Mouse (Mus musculus) small intestine, adult 2 months (tissue): ENCODE measurements around the gene Prkci. TPM values are rescaled to one million over a fixed set of nuclear protein-coding genes. Genes with fewer than 3 reads are reported as not detected.
A peak's percentile ranks its signal among the peaks of the same experiment; 100 is the strongest.

ENCODE experiments used
- H3K27ac ChIP-seq: fragments of 200-500 bp; 2 replicates; pipeline ENCODE4 v1.5.1; 2012; ENCODE audit warnings: low read depth, low read length, control low read depth, inconsistent platforms; ENCODE audit not compliant: insufficient read depth
- H3K27me3 ChIP-seq: fragments of 200-500 bp; 2 replicates; pipeline ENCODE4 v1.6.1; 2012; ENCODE audit warnings: mild to moderate bottlenecking, moderate library complexity, low read length, inconsistent platforms; ENCODE audit not compliant: control insufficient read depth, insufficient read depth
- H3K36me3 ChIP-seq: fragments of 200-500 bp; 2 replicates; pipeline ENCODE4 v1.6.1; 2012; ENCODE audit warnings: mild to moderate bottlenecking, low read length, control low read depth, inconsistent platforms; ENCODE audit not compliant: control insufficient read depth, insufficient read depth
- H3K4me1 ChIP-seq: fragments of 200-500 bp; 2 replicates; pipeline ENCODE4 v1.6.1; 2012; ENCODE audit warnings: low read length, inconsistent platforms, mixed read lengths; ENCODE audit not compliant: control insufficient read depth, insufficient read depth, insufficient read length
- H3K4me3 ChIP-seq: fragments of 200-500 bp; 2 replicates; pipeline ENCODE4 v1.5.1; 2012; ENCODE audit warnings: low read depth, mild to moderate bottlenecking, control low read depth, inconsistent platforms, low read length, moderate library complexity
- CTCF ChIP-seq: fragments of 200-500 bp; IDR thresholded peaks from 2 replicates; pipeline ENCODE4 v1.5.1; 2012; ENCODE audit warnings: low read depth, mild to moderate bottlenecking, control low read depth, inconsistent platforms, low read length, moderate library complexity, mixed read lengths; ENCODE audit not compliant: insufficient replicate concordance, insufficient read length; ENCODE audit errors: extremely low read depth
- POLR2A ChIP-seq: fragments of 200-500 bp; IDR thresholded peaks from 2 replicates; pipeline ENCODE4 v1.6.1; 2012; ENCODE audit warnings: low read depth, mild to moderate bottlenecking, control low read depth, inconsistent platforms, low read length, moderate library complexity
- WGBS: fragments of 180-500 bp; shearing (Covaris S2); methylation state at CpG from one replicate; pipeline ENCODE4 v1.1.7; 2018; 5-methylcytosine and 5-hydroxymethylcytosine counted together
- polyA plus RNA-seq: library from polyadenylated mRNA; depleted of rRNA; stranded (reverse); fragments of >200 nt; gene quantifications from 2 replicates; pipeline ENCODE4 v1.2.3, GENCODE M21; 2012

The Prkci gene
- polyA plus RNA-seq, 1 experiment, result 7.0 TPM

DNA sequence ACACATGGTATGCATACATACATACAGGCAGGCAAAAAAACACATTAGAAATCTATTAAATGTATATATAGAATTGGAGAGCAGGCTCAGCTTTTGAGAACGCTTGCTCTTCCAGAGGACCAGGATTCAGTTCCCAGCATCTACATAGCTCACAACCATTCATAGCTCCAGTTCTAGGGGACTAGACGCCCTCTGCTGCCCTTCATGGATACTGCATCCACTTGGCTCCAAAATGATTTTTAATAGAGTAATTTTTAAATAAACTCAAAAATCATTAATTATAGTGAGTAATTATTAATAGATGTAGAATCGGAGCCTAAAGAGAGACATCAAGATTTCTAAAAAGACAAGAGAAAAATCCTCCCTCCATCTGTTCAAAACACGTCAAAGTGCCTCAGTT, 32.4 kb upstream of the Prkci start:
- Histone ChIP-seq H3K4me1 (peaks cover 6% of the 10 kb centered on the region; the same call in 1 of the 2 replicates), H3K27ac (no peak overlapping the region), H3K4me3 (no peak overlapping the region), H3K36me3 (peaks cover 52% of the 10 kb centered on the region), H3K27me3 (no peaks in the 10 kb centered on the region)
- TF ChIP-seq POLR2A, result no peak
- TF ChIP-seq CTCF, result no peak
- 94% methylated on average over 4 of the region's 4 CpGs for WGBS

- Histone ChIP-seq H3K27me3 (no peaks in the 10 kb centered on the region), H3K4me3 (no peak overlapping the region), H3K36me3 (peaks cover 43% of the 10 kb centered on the region), H3K4me1 (peaks cover 6% of the 10 kb centered on the region; the same call in 1 of the 2 replicates), H3K27ac (no peak overlapping the region)
- 78% methylated on average over 3 of the region's 3 CpGs for WGBS
- TF ChIP-seq CTCF (no peak), POLR2A (no peak)
Observed at GRCm38 (mm10) chr3:30964216-30964615, 31.3 kb upstream of the Prkci start.

DNA sequence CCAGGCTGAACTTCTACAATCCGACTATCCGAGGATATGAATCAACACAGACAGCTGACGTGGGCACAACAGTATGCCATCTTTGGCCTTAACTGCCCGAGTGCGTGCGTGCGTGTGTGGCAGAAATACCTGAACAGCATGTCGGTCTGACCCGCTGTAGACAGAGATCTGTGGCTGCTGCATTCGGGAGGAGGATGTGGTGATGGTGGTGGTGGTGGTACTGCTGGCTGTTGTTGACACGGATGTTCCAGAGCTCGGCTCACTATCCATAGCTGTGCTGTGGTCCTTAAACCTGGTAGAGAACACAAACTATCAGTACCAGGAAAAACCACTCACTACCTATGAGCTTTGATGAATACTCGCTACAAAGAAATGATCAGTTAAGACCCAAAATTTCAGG, 29.9 kb upstream of the Prkci start:
- Histone ChIP-seq H3K36me3 (peaks cover 32% of the 10 kb centered on the region), H3K4me1 (0 out of 2 replicates have a peak, but pooled peaks cover 3% of the 10 kb centered on the region), H3K4me3 (no peak overlapping the region), H3K27ac (no peak overlapping the region), H3K27me3 (no peaks in the 10 kb centered on the region)
- 84% methylated on average over 13 of the region's 13 CpGs for whole genome bisulfite sequencing
- TF ChIP-seq CTCF, result no peak
- TF ChIP-seq POLR2A, result no peak

DNA sequence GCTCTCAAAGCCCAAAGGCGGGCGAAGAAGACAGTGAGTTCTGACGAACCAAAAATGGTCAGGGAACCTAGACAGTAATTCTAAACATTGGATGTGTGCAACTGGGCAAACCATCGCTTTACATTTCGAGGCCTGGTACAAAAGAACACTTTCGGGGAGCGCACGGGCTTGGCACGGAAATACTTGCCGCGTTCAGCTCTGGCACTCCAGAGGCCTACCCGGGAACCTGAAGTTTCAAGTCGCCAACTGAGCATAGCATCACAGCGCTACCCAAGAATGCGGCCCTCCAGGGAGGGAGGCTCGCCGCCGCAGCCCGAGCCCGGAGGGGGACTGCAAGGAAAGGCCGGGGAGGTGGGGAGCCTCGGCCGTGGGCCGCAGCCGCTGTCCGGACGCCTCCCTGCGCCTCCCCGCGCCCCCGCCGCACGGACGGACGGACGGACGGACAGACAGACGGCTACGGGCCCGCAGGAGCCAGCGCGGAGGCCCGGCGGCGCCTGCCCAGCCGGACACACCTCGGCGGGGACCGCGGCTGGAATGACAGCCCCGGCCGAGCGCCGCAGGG, 26.9 kb upstream of the Prkci start:
- Histone ChIP-seq H3K4me1 (0 out of 2 replicates have a peak, but pooled peaks cover 3% of the 10 kb centered on the region), H3K4me3 (peak overlapping the region; percentile 98), H3K27me3 (no peaks in the 10 kb centered on the region), H3K36me3 (peaks cover 13% of the 10 kb centered on the region), H3K27ac (peak overlapping the region; percentile 55)
- TF ChIP-seq CTCF (no peak), POLR2A (no peak)
- WGBS, result under 1% methylated on average over 54 of the region's 54 CpGs

- peak within 1 kb of the TSS; percentile 55 for H3K27ac ChIP-seq
- peaks cover 10% of the 10 kb centered on the region for H3K36me3 ChIP-seq
- TF ChIP-seq POLR2A (peak; percentile 65), CTCF (no peak)
- H3K27me3 ChIP-seq, result no peaks in the 10 kb centered on the region
- H3K4me1 ChIP-seq, result 0 out of 2 replicates have a peak, but pooled peaks cover 3% of the 10 kb centered on the region
- WGBS, result 1% methylated on average over 34 of the region's 34 CpGs
- H3K4me3 ChIP-seq, result peak within 1 kb of the TSS; percentile 98
Observed at GRCm38 (mm10) chr3:30969104-30969581, 26.4 kb upstream of the Prkci start, which contains the start of gene Phc3. Gene Phc3, minus strand, starts transcription at chr3:30969415.

- Histone ChIP-seq H3K27me3 (no peaks in the 10 kb centered on the region), H3K27ac (no peak overlapping the region), H3K4me1 (peaks cover 5% of the 10 kb centered on the region; the same call in 1 of the 2 replicates), H3K4me3 (no peak overlapping the region), H3K36me3 (no peaks in the 10 kb centered on the region)
- WGBS, result 45% methylated on average over 9 of the region's 9 CpGs
- TF ChIP-seq POLR2A (no peak), CTCF (peak; percentile 80; the same call in 1 of the 2 replicates)
Observed at GRCm38 (mm10) chr3:30975102-30975754, 20.3 kb upstream of the Prkci start.

DNA sequence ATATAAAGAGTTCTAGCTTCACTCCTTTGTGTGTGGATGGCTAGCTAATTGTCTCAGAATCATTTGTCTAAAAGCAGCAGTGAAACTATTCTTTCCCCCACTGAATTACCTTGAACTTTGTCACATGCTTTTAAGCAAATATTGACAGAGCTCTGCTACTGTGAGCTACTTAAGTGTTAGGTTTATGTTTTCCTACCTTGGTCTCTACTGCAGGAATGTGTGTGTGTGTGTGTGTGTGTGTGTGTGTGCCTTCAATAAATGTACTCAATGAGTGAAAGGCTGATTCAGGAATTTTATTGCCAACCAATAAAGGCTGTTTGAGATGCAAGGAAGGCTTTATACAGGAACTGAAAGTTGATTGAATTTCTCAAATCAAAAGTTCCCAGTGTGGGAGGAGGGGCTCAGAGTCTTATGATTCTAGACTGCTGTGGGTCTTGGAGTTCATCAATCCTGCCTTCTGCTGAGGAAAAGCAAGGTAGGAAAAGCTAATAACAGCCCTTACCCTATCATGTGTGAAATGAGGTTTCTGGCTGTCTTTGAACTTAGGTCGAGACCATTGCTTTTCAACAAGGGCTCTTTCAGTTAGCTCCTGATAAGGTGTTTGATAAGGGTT, 18.4 kb upstream of the Prkci start:
- no peaks in the 10 kb centered on the region for H3K27me3 ChIP-seq
- H3K36me3 ChIP-seq, result no peaks in the 10 kb centered on the region
- WGBS, result 14% methylated on average over 1 of the region's 1 CpGs
- H3K4me3 ChIP-seq, result no peak overlapping the region
- peak overlapping the region; percentile 84 for H3K27ac ChIP-seq
- peaks cover 15% of the 10 kb centered on the region; the same call in 1 of the 2 replicates for H3K4me1 ChIP-seq
- no peak for TF ChIP-seq CTCF
- no peak for TF ChIP-seq POLR2A
